Mouse (Mus musculus) liver, embryonic 12.5 days (tissue): ENCODE results near the gene Spata3. TPM values are rescaled to one million over a fixed set of nuclear protein-coding genes. Genes with fewer than 3 reads are reported as not detected.
"Not testable (repeated sequence)": the region's sequence is repeated elsewhere in the genome, so short reads cannot be mapped to it uniquely, and the experiment has no call there.

ENCODE experiments used
- ATAC-seq: fragments of 200-750 bp; cut with Nextera tagmentation; 2 replicates; pipeline ENCODE4 v1.8.0; 2017; ENCODE audit warnings: moderate number of reproducible peaks, mild to moderate bottlenecking, moderate library complexity
- H3K27ac ChIP-seq: fragments of 300-500 bp; sonication (generic); 2 replicates; pipeline ENCODE4 v1.5.1; 2016; ENCODE audit warnings: mild to moderate bottlenecking
- H3K27me3 ChIP-seq: fragments of 300-500 bp; sonication (generic); replicated peaks from 2 replicates; pipeline ENCODE4 v1.6.1; 2016; ENCODE audit warnings: mild to moderate bottlenecking, moderate library complexity
- H3K36me3 ChIP-seq: fragments of 300-500 bp; sonication (generic); 2 replicates; pipeline ENCODE4 v1.6.1; 2016; ENCODE audit warnings: mild to moderate bottlenecking, moderate library complexity
- H3K4me1 ChIP-seq: fragments of 300-500 bp; sonication (generic); 2 replicates; pipeline ENCODE4 v1.6.1; 2016
- H3K4me2 ChIP-seq: fragments of 300-500 bp; sonication (generic); 2 replicates; pipeline ENCODE4 v1.6.1; 2016; ENCODE audit warnings: mild to moderate bottlenecking, moderate library complexity
- H3K4me3 ChIP-seq: fragments of 300-500 bp; sonication (generic); 2 replicates; pipeline ENCODE4 v1.5.1; 2016; ENCODE audit warnings: mild to moderate bottlenecking, moderate library complexity
- H3K9ac ChIP-seq: fragments of 300-500 bp; sonication (generic); 2 replicates; pipeline ENCODE4 v1.6.1; 2016; ENCODE audit warnings: mild to moderate bottlenecking, moderate library complexity
- H3K9me3 ChIP-seq: fragments of 300-500 bp; sonication (generic); replicated peaks from 2 replicates; pipeline ENCODE4 v1.6.1; 2016; ENCODE audit warnings: mild to moderate bottlenecking, moderate library complexity
- WGBS: fragments of 180-500 bp; shearing (Covaris S2); methylation state at CpG from one replicate; pipeline ENCODE4 v1.1.7; 2016; ENCODE audit not compliant: insufficient replicate concordance; 5-methylcytosine and 5-hydroxymethylcytosine counted together
- polyA plus RNA-seq: library from polyadenylated mRNA; unstranded; fragments of >200 nt; fragmentation: Nextera tagmentation; extraction: Ambion mirVana; gene quantifications from 2 replicates; pipeline ENCODE4 v1.2.1, GENCODE M21; 2016

Spata3 gene
- polyA plus RNA-seq, 1 experiment from 2014 or later: 0.19 TPM

- H3K27me3 ChIP-seq: no peaks in the 10 kb centered on the region; the same call in 1 of the 2 replicates
- H3K9ac ChIP-seq: no peak overlapping the region
- 61% methylated on average over 4 of the region's 4 CpGs for WGBS
- H3K36me3 ChIP-seq: no peaks in the 10 kb centered on the region
- H3K4me3 ChIP-seq: no peak overlapping the region
- no peak for ATAC-seq
- peaks cover 4% of the 10 kb centered on the region; the same call in 1 of the 2 replicates for H3K9me3 ChIP-seq
- H3K4me1 ChIP-seq: peaks cover 13% of the 10 kb centered on the region; the same call in 1 of the 2 replicates
- no peak overlapping the region for H3K4me2 ChIP-seq
- H3K27ac ChIP-seq: no peak overlapping the region
These were observed 23.1 kb upstream of the Spata3 start for GRCm38 (mm10) chr1:85993541-85993940.

GRCm38 (mm10) chr1:85997221-85997620 lies 19.4 kb upstream of the Spata3 start:
- ATAC-seq: no peak
- Histone ChIP-seq H3K4me2 (no peak overlapping the region), H3K27me3 (no peaks in the 10 kb centered on the region; the same call in 1 of the 2 replicates), H3K36me3 (no peaks in the 10 kb centered on the region), H3K9ac (no peak overlapping the region), H3K27ac (no peak overlapping the region), H3K9me3 (peaks cover 4% of the 10 kb centered on the region; the same call in 1 of the 2 replicates), H3K4me3 (no peak overlapping the region), H3K4me1 (0 out of 2 replicates have a peak, but pooled peaks cover 1% of the 10 kb centered on the region)
- WGBS: 73% methylated on average over 1 of the region's 1 CpGs

DNA sequence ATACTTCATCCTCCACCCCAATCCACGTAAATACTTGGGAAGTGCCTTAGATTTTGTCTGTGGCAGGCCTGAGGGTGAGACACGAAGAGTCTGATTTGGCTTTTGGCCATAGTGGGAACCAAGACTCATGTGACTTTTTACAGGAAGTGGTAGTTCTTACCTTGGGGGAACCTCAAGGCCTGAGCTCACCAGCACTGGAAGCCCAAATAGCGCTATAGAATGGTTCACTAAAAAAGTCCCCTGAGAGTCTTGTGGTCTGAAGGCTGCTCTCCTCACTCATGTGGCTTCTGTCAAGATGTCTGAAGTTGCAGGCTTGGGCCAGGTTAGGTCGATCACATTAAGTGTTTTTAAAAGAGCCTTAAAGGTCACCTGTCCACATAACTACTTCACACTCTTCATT lies 18.6 kb upstream of the Spata3 start:
- Histone ChIP-seq H3K9ac (no peak overlapping the region), H3K27me3 (no peaks in the 10 kb centered on the region; the same call in 1 of the 2 replicates), H3K4me1 (no peaks in the 10 kb centered on the region), H3K9me3 (peaks cover 4% of the 10 kb centered on the region; the same call in 1 of the 2 replicates), H3K27ac (no peak overlapping the region), H3K4me2 (no peak overlapping the region), H3K4me3 (no peak overlapping the region), H3K36me3 (no peaks in the 10 kb centered on the region)
- no peak for ATAC-seq
- 47% methylated on average over 4 of the region's 4 CpGs for WGBS

DNA sequence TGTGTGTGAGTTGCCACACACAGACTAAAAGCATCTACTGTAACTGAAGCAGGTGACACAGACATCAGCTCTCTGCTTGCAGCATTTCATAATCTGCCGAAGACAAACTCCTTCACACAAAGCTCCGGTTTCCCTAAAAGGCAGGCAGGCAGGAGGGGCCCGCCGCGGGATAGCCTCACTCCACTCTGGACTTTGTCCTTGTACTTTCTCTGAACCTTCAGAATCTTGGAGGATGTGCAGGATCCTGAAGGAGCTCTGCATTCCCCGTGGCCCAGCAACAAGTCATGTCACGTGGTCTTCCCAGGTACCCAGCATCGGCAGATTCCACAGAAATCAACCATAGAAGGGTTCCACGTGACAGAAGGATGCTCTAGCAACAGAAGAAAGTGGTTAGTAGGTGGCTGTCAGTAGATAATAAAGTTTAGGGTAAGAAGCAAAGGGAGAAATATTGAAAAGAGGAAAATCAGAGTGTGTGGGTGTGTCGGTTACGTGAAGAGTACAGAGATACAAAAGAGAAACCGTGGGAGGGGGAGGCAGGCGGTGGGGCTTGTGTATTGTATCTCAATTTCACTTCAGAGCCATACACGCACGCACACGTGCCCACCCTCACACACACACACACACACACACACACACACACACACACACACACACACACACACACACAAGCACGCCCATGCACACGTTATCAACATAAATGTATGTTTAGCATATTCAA lies 16.6 kb upstream of the Spata3 start:
- no peak for ATAC-seq
- no peak overlapping the region for H3K4me2 ChIP-seq
- WGBS: 70% methylated on average over 18 of the region's 18 CpGs
- no peaks in the 10 kb centered on the region for H3K27me3 ChIP-seq
- no peak overlapping the region for H3K27ac ChIP-seq
- no peaks in the 10 kb centered on the region for H3K36me3 ChIP-seq
- no peak overlapping the region for H3K4me3 ChIP-seq
- no peaks in the 10 kb centered on the region for H3K4me1 ChIP-seq
- peaks cover 4% of the 10 kb centered on the region; the same call in 1 of the 2 replicates for H3K9me3 ChIP-seq
- H3K9ac ChIP-seq: no peak overlapping the region

DNA sequence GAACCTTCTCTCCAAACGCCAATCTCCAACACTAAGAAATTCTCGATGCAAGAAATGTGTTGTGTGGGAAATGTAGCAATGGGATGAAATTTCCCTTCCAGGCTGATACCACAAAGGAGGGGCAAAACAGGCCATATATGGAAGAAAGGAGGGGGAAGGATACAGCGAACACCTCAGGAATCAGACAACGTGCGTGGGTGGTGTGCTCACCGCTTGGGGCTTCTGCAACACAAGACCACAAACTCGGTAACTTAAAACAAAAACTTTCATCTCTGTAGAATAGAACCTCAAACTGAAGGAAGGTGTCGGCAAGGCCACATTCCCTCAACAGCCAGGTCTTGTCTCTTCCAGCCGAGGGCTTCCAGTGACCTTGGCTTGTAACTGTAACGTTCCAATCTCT lies 11.1 kb upstream of the Spata3 start:
- Histone ChIP-seq H3K27ac (no peak overlapping the region), H3K9ac (no peak overlapping the region), H3K4me3 (no peak overlapping the region), H3K9me3 (no peaks in the 10 kb centered on the region), H3K36me3 (no peaks in the 10 kb centered on the region), H3K4me1 (no peaks in the 10 kb centered on the region), H3K27me3 (no peaks in the 10 kb centered on the region), H3K4me2 (no peak overlapping the region)
- 69% methylated on average over 10 of the region's 10 CpGs for WGBS
- no peak for ATAC-seq

DNA sequence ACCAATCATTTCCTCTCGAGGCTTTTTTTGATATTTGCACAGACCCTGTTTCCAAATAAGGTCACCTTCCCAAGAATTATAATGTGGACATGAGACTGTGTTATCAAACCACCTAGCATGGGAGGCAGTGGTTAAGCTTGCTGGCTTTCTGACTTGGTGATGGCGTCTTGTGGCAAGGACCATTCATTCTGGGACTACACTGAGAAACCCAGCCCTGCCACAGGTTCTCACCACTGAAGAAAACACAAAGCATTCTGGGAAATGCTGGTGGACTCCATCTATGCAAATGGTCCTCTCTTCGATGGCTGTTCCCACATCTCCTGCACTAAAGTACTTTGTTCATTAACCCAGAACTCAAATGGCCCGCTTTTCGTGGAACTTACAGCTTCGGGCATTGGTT lies 10.6 kb upstream of the Spata3 start:
- H3K4me2 ChIP-seq: no peak overlapping the region
- 69% methylated on average over 6 of the region's 6 CpGs for WGBS
- no peak overlapping the region for H3K27ac ChIP-seq
- H3K4me3 ChIP-seq: no peak overlapping the region
- no peaks in the 10 kb centered on the region for H3K4me1 ChIP-seq
- H3K27me3 ChIP-seq: no peaks in the 10 kb centered on the region
- H3K9me3 ChIP-seq: no peaks in the 10 kb centered on the region
- no peak for ATAC-seq
- no peak overlapping the region for H3K9ac ChIP-seq
- no peaks in the 10 kb centered on the region for H3K36me3 ChIP-seq

DNA sequence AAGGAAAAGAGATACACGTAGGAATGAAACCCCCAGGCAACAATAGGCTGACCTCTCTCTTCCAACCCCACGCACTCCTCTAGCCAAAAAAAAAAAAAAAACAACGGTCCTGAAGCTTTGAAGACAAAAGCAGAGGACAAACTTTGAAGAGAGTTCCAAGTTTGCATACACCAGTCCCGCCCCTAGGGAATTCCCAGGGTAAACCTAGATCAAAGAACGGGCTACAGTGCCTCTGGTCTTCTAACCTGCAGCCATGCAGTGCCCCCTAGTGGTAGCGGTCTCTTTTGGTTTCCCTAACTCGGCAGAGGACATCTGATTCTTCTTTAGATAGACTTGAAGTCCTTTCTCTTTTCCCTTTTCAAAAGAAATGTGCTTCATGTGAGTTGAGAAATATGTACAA lies 8.8 kb upstream of the Spata3 start:
- WGBS: 4% methylated on average over 7 of the region's 7 CpGs
- H3K27ac ChIP-seq: no peak overlapping the region

GRCm38 (mm10) chr1:86015758-86016157 lies 858 bp upstream of the Spata3 start:
- H3K27me3 ChIP-seq: peaks cover 46% of the 10 kb centered on the region
- H3K4me3 ChIP-seq, H3K9me3 ChIP-seq, H3K27ac ChIP-seq, H3K4me2 ChIP-seq, H3K4me1 ChIP-seq, H3K9ac ChIP-seq, ATAC-seq, H3K36me3 ChIP-seq: not testable (repeated sequence)
- 78% methylated on average over 9 of the region's 9 CpGs for WGBS

More for the DNA sequence above, 8.8 kb upstream of the Spata3 start:
- H3K4me3 ChIP-seq: no peak overlapping the region
- ATAC-seq: no peak
- no peaks in the 10 kb centered on the region for H3K4me1 ChIP-seq
- no peak overlapping the region for H3K9ac ChIP-seq
- H3K4me2 ChIP-seq: 0 out of 2 replicates have a peak overlapping the region, but pooled peaks have one; percentile 12
- no peaks in the 10 kb centered on the region for H3K36me3 ChIP-seq
- H3K27me3 ChIP-seq: no peaks in the 10 kb centered on the region
- no peaks in the 10 kb centered on the region for H3K9me3 ChIP-seq

GRCm38 (mm10) chr1:86018235-86019055 lies 1.8 kb downstream of the Spata3 start:
- ATAC-seq: no peak
- 4% methylated on average over 60 of the region's 60 CpGs for WGBS
- peaks cover 58% of the 10 kb centered on the region for H3K27me3 ChIP-seq
- peak overlapping the region; percentile 45 for H3K4me3 ChIP-seq
- peak overlapping the region; percentile 70 for H3K4me2 ChIP-seq
- peaks cover 7% of the 10 kb centered on the region; the same call in 1 of the 2 replicates for H3K4me1 ChIP-seq
- H3K9me3 ChIP-seq: no peaks in the 10 kb centered on the region
- no peak overlapping the region for H3K27ac ChIP-seq
- no peaks in the 10 kb centered on the region for H3K36me3 ChIP-seq
- peak overlapping the region; percentile 44; the same call in 1 of the 2 replicates for H3K9ac ChIP-seq

GRCm38 (mm10) chr1:86021365-86021989 lies 4.9 kb downstream of the Spata3 start:
- Histone ChIP-seq H3K27ac (no peak overlapping the region), H3K9me3 (no peaks in the 10 kb centered on the region), H3K9ac (no peak overlapping the region), H3K27me3 (peaks cover 52% of the 10 kb centered on the region), H3K4me1 (peaks cover 7% of the 10 kb centered on the region; the same call in 1 of the 2 replicates), H3K4me3 (no peak overlapping the region), H3K36me3 (no peaks in the 10 kb centered on the region), H3K4me2 (no peak overlapping the region)
- ATAC-seq: no peak
- 38% methylated on average over 11 of the region's 11 CpGs for WGBS

DNA sequence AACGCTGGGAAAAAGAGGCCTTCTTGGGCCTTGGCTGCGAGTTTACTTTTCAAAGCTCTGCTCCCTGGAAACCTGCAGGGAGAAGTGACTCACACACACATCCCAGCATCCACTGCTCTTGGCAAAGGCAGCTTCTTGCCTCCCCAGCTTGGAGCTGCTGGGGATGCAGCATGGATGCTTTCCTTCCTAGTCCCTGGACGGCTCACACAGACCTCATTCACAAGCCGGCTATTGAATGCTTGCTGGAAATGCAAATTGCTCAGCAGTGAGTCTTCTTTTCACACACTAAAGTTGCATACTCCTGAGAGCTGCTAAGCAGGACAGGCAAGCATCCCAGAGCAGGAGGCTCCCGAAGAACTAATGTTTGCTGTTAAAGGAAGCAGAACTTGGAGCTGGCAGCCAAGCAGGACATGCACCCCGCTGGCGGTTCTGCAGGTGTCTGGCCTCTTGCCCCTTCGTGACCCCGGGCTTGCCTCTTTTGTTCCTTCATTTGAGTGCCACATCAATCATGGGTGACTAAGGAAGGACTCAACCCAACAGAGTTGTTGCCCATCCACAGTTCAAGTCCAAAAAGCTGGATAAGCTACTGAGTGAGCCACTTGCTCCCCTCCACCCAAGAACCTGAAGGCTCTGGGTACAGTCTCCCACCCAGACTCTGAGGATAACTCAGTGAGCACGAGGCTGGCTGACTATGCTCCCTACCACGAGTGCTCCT lies 15.8 kb downstream of the Spata3 start:
- Histone ChIP-seq H3K4me3 (no peak overlapping the region), H3K36me3 (no peaks in the 10 kb centered on the region), H3K27ac (no peak overlapping the region), H3K9me3 (no peaks in the 10 kb centered on the region), H3K4me2 (no peak overlapping the region), H3K27me3 (peaks cover 22% of the 10 kb centered on the region), H3K4me1 (no peaks in the 10 kb centered on the region), H3K9ac (no peak overlapping the region)
- no peak for ATAC-seq
- 26% methylated on average over 11 of the region's 11 CpGs for WGBS
